In the genomic region with DNA sequence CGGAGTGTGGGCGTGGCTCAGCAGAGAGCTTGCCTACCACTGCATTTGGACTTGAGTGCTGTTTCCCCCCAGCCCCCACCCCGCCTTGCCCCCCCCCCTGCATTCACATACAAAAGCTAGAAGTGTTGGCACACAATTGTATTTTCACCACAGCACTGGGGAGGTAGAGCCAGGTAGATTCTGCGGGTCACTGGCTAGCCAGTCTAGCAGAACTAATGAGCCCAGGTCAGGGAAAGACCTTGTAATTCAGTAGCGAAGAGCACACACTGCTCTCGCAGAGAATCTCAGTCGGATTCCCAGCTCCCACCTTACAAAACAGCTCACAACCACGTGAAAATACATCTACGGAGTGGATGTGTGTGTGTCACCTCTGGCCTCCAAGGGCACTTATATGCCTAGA, we compare ENCODE assay signal across 15 mouse cellular contexts. TPM values are rescaled to one million over a fixed set of nuclear protein-coding genes. Genes with fewer than 3 reads are reported as not detected.
"Had no signal": no experiment of that assay in that cellular context is flagged by ENCODE, and none has a peak within 500 bp of the region (broad histone marks: within the 10 kb centered on the region; RNA-seq: fewer than 3 reads in every experiment).

No protein-coding gene starts in this region.

- H3K9me3 ChIP-seq: intestine, embryonic 15.5 days; limb, embryonic 12.5 days; limb, embryonic 15.5 days; liver, embryonic 13.5 days had no signal

- H3K36me3 ChIP-seq: intestine, embryonic 15.5 days; limb, embryonic 12.5 days; limb, embryonic 15.5 days; liver, embryonic 13.5 days had no signal

- DNase-seq: left cerebral cortex, postnatal 4 days; liver, embryonic 13.5 days; lung, adult 2 months; lung, postnatal 14 days; lung, postnatal 4 days; midbrain, embryonic 14.5 days; thymus, adult 18-20 months; thymus, postnatal 36 days had no signal

- H3K9ac ChIP-seq: intestine, embryonic 15.5 days; limb, embryonic 12.5 days; limb, embryonic 15.5 days; liver, embryonic 13.5 days had no signal

- H3K4me2 ChIP-seq: intestine, embryonic 15.5 days; limb, embryonic 12.5 days; limb, embryonic 15.5 days; liver, embryonic 13.5 days; midbrain, embryonic 11.5 days had no signal

- H3K27me3 ChIP-seq: intestine, embryonic 15.5 days; liver, embryonic 13.5 days had no signal

- H3K27ac ChIP-seq: intestine, embryonic 15.5 days; kidney, postnatal 0 days; limb, embryonic 12.5 days; limb, embryonic 15.5 days; liver, embryonic 13.5 days had no signal

- ATAC-seq: intestine, embryonic 15.5 days had no signal

- H3K4me3 ChIP-seq: intestine, embryonic 15.5 days; limb, embryonic 12.5 days; limb, embryonic 15.5 days; liver, embryonic 13.5 days had no signal

RNA-seq across cellular contexts. Expression of a gene that starts 35.8 kb away (rescaled TPM):
- total RNA-seq: megakaryocyte-erythroid progenitor cell, adult 5-6 weeks had no signal
- polyA plus RNA-seq: limb, embryonic 12.5 days; midbrain, embryonic 11.5 days; testis, adult 2 months had no signal
